Comparison of ENCODE assay signal across 11 mouse cellular contexts in the genomic region with DNA sequence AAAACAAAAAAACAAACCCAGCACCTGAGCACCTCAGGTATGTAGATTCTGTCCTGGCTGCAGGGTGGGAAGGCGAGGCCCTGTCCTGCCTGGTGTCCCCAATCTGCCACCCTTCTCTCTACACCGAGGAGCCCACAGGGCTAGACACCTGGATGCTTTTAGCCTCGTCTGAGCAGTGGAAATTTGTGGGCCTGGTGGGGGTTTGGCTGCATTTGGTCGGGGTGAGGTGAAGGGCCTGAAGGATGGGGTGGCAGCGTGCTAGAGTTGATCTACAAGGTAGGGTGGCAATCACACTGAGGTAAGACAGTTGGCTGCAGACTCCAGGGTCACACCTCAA.
DNase-seq lines count a peak whose midpoint lies in the region; ATAC-seq and TF ChIP-seq lines count a peak whose summit lies in the region.
"Had no signal": no experiment of that assay in that cellular context is flagged by ENCODE, and none has a peak within 500 bp of the region (broad histone marks: within the 10 kb centered on the region; RNA-seq: fewer than 3 reads in every experiment).

No protein-coding gene starts in this region.

- peaks cover 88% of the 10 kb centered on the region for H3K4me1 ChIP-seq in hindbrain, embryonic 10.5 days (replicated peaks)
- peaks cover 15% of the 10 kb centered on the region for H3K4me1 ChIP-seq in hindbrain, postnatal 0 days (ENCODE audit: insufficient read depth, low read length)
- H3K4me1 ChIP-seq in limb, embryonic 15.5 days, result peaks cover 83% of the 10 kb centered on the region

- ATAC-seq in hindbrain, postnatal 0 days, result no peak
- ATAC-seq in limb, embryonic 15.5 days (ENCODE audit: insufficient number of reproducible peaks, low FRiP score, low TSS enrichment, low read depth), result no peak
- ATAC-seq: intestine, postnatal 0 days had no signal

- 71% methylated on average over 5 of the region's 5 CpGs for WGBS in hindbrain, embryonic 10.5 days
- WGBS in hindbrain, postnatal 0 days, result 78% methylated on average over 5 of the region's 5 CpGs
- 53% methylated on average over 5 of the region's 5 CpGs for WGBS in limb, embryonic 15.5 days

- H3K9me3 ChIP-seq in hindbrain, embryonic 10.5 days, result no peaks in the 10 kb centered on the region
- no peaks in the 10 kb centered on the region for H3K9me3 ChIP-seq in hindbrain, postnatal 0 days (ENCODE audit: low read length)
- H3K9me3 ChIP-seq in limb, embryonic 15.5 days, result no peaks in the 10 kb centered on the region

- intact Hi-C loops in gastrocnemius, adult 2 months (cut with DNase I), result no loop called here

- H3K9ac ChIP-seq in hindbrain, postnatal 0 days (replicated peaks; ENCODE audit: low read length), result no peak overlapping the region
- H3K9ac ChIP-seq in limb, embryonic 15.5 days, result no peak overlapping the region

- no peaks in the 10 kb centered on the region for H3K27me3 ChIP-seq in hindbrain, embryonic 10.5 days (ENCODE audit: insufficient read depth, poor library complexity, severe bottlenecking)
- no peaks in the 10 kb centered on the region for H3K27me3 ChIP-seq in hindbrain, postnatal 0 days (ENCODE audit: insufficient read depth, low read length)
- no peaks in the 10 kb centered on the region for H3K27me3 ChIP-seq in limb, embryonic 15.5 days

- H3K4me2 ChIP-seq in hindbrain, postnatal 0 days (ENCODE audit: low read depth, low read length), result no peak overlapping the region
- H3K4me2 ChIP-seq in limb, embryonic 15.5 days, result no peak overlapping the region
- H3K4me2 ChIP-seq: midbrain, embryonic 11.5 days had no signal

- no peak overlapping the region for H3K4me3 ChIP-seq in hindbrain, embryonic 10.5 days
- H3K4me3 ChIP-seq in hindbrain, postnatal 0 days (ENCODE audit: low read length), result no peak overlapping the region
- no peak overlapping the region for H3K4me3 ChIP-seq in limb, embryonic 15.5 days
- H3K4me3 ChIP-seq in gastrocnemius, adult 2 months, result no peak overlapping the region

- peaks cover 11% of the 10 kb centered on the region; the same call in 1 of the 2 replicates for H3K36me3 ChIP-seq in hindbrain, embryonic 10.5 days
- H3K36me3 ChIP-seq in hindbrain, postnatal 0 days (ENCODE audit: insufficient read depth, low read length), result no peaks in the 10 kb centered on the region
- no peaks in the 10 kb centered on the region for H3K36me3 ChIP-seq in limb, embryonic 15.5 days

- DNase-seq in hindbrain, embryonic 10.5 days (ENCODE audit: low spot score), result no peak
- DNase-seq in hindbrain, postnatal 0 days (ENCODE audit: low spot score), result no peak
- DNase-seq in thymus, postnatal 4 days, result peak; percentile 51
- no peak for DNase-seq in thymus, adult 18-20 months
- no peak for DNase-seq in gastrocnemius, adult 2 months
- no peak for DNase-seq in spleen, postnatal 36 days (ENCODE audit: low spot score in 2 of 2)
- no peak for DNase-seq in gastrocnemius, postnatal 4 days (ENCODE audit: low spot score in 2 of 2)
- DNase-seq: cerebellum, adult 9-11 months had no signal

- no peak for TF ChIP-seq CTCF in hindbrain, postnatal 0 days (IDR thresholded peaks at IDR 0.05; ENCODE audit: low read depth)
- no peak for TF ChIP-seq CTCF in gastrocnemius, adult 2 months (IDR thresholded peaks at IDR 0.05)

- peak overlapping the region; percentile 74 for H3K27ac ChIP-seq in hindbrain, embryonic 10.5 days
- no peak overlapping the region for H3K27ac ChIP-seq in hindbrain, postnatal 0 days
- H3K27ac ChIP-seq in limb, embryonic 15.5 days, result peak overlapping the region; percentile 54; the same call in 1 of the 2 replicates
- H3K27ac ChIP-seq in gastrocnemius, adult 2 months, result no peak overlapping the region

Comparison
In these comparisons a context has a peak if more than half of its experiments do, and no peak if none do; other contexts are left out.
1. H3K27ac ChIP-seq: peak in hindbrain, embryonic 10.5 days (single experiment) and limb, embryonic 15.5 days (single experiment); none in hindbrain, postnatal 0 days (single experiment) and gastrocnemius, adult 2 months (single experiment).